Mouse (Mus musculus) activated CD4-positive, CD25-positive, alpha-beta regulatory T cell, adult 9 weeks (primary cell): Measurements from ENCODE around the gene 1700001P01Rik. TPM values are rescaled to one million over a fixed set of nuclear protein-coding genes. Genes with fewer than 3 reads are reported as not detected.

ENCODE experiments used
- polyA plus RNA-seq: library from polyadenylated mRNA; unstranded; fragments of 100-300 nt; shearing (Covaris generic); gene quantifications from one replicate; pipeline ENCODE4 v1.2.1, GENCODE M21; 2017

Gene 1700001P01Rik
- 0.46 TPM for polyA plus RNA-seq

GRCm38 (mm10) chr11:97775808-97776496 is at the start of gene 1700001P01Rik:
Gene 1700001P01Rik (minus strand): TSS chr11:97775918.

GRCm38 (mm10) chr11:97798782-97799145 is 23.0 kb upstream of the 1700001P01Rik start, which contains the start of gene Lasp1:
Gene Lasp1 (plus strand): TSS chr11:97799000.

GRCm38 (mm10) chr11:97781832-97782563 is 6.3 kb upstream of the 1700001P01Rik start, which contains the start of gene Rpl23:
Gene Rpl23 (minus strand): TSS chr11:97782437.

GRCm38 (mm10) chr11:97766154-97766881 is 9.4 kb downstream of the 1700001P01Rik start, which contains the start of gene Cwc25:
Gene Cwc25 (minus strand): TSS chr11:97766556.

GRCm38 (mm10) chr11:97744063-97744717 is 31.5 kb downstream of the 1700001P01Rik start, which contains the start of gene Pip4k2b:
Gene Pip4k2b (minus strand): TSS chr11:97744704.

Other genes starting within 250 kb of the 1700001P01Rik start
- gene Srcin1, start 199.7 kb downstream of the 1700001P01Rik start, polyA plus RNA-seq = not detected
- gene Epop, start 146.2 kb downstream of the 1700001P01Rik start, polyA plus RNA-seq = 0.59 TPM
- 13.3 TPM for gene Mllt6, start 112.5 kb downstream of the 1700001P01Rik start, polyA plus RNA-seq
- gene Cisd3, start 90.1 kb downstream of the 1700001P01Rik start, polyA plus RNA-seq = 75.6 TPM
- 1.6 TPM for gene Pcgf2, start 75.4 kb downstream of the 1700001P01Rik start, polyA plus RNA-seq
- gene Psmb3, start 72.5 kb downstream of the 1700001P01Rik start, polyA plus RNA-seq = 468 TPM
- 2.5 TPM for gene Pip4k2b, start 31.2 kb downstream of the 1700001P01Rik start, polyA plus RNA-seq
- 31.1 TPM for gene Cwc25, start 9.4 kb downstream of the 1700001P01Rik start, polyA plus RNA-seq
- 629 TPM for gene Rpl23, start 6.5 kb upstream of the 1700001P01Rik start, polyA plus RNA-seq
- 256 TPM for gene Lasp1, start 23.1 kb upstream of the 1700001P01Rik start, polyA plus RNA-seq
- gene B230217C12Rik, start 64.9 kb upstream of the 1700001P01Rik start, polyA plus RNA-seq = 1.6 TPM
- 0.53 TPM for gene Fbxo47, start 108.2 kb upstream of the 1700001P01Rik start, polyA plus RNA-seq
- gene Plxdc1, start 210.5 kb upstream of the 1700001P01Rik start, polyA plus RNA-seq = 2.5 TPM
- 120 TPM for gene Arl5c, start 220.3 kb upstream of the 1700001P01Rik start, polyA plus RNA-seq
- gene Cacnb1, start 247.1 kb upstream of the 1700001P01Rik start, polyA plus RNA-seq = 8.4 TPM